ENCODE assay signal across 10 mouse cellular contexts in genomic region chr10:71292254-71292653, GRCm38 (mm10). TPM values are rescaled to one million over a fixed set of nuclear protein-coding genes. Genes with fewer than 3 reads are reported as not detected.
DNase-seq lines count a peak whose midpoint lies in the region; ATAC-seq lines count a peak whose summit lies in the region.
"Had no signal": no experiment of that assay in that cellular context is flagged by ENCODE, and none has a peak within 500 bp of the region (broad histone marks: within the 10 kb centered on the region; RNA-seq: fewer than 3 reads in every experiment).

No protein-coding gene starts in this region.

- H3K27me3 ChIP-seq in heart, embryonic 10.5 days (ENCODE audit: insufficient read depth, poor library complexity, severe bottlenecking) = no peaks in the 10 kb centered on the region
- H3K27me3 ChIP-seq in hindbrain, embryonic 14.5 days (ENCODE audit: control insufficient read depth, insufficient read depth, low read length) = no peaks in the 10 kb centered on the region

- peak; percentile 70 for DNase-seq in heart, embryonic 10.5 days (ENCODE audit: low spot score)
- DNase-seq in heart, postnatal 10 days = no peak
- no peak for DNase-seq in hindbrain, embryonic 14.5 days (ENCODE audit: low spot score)
- DNase-seq in neural tube, embryonic 10.5 days (ENCODE audit: extremely low spot score, low spot score) = peak; percentile 17
- no peak for DNase-seq in layer of hippocampus, adult 9-10 months (ENCODE audit: low spot score)
- no peak for DNase-seq in spleen, postnatal 14 days (ENCODE audit: low spot score in 2 of 2)
- DNase-seq in urinary bladder, adult 2 months (ENCODE audit: low spot score) = no peak
- DNase-seq: heart, postnatal 4 days had no signal

- intact Hi-C loops in heart, postnatal 10 days (cut with DNase I) = no loop called here

- peak; percentile 61 for ATAC-seq in CD4-positive, CD25-positive, alpha-beta regulatory T cell, adult 4 months
- ATAC-seq in hindbrain, embryonic 14.5 days (ENCODE audit: low FRiP score) = no peak

- peaks cover 16% of the 10 kb centered on the region for H3K4me1 ChIP-seq in heart, embryonic 10.5 days
- H3K4me1 ChIP-seq in hindbrain, embryonic 14.5 days (replicated peaks; ENCODE audit: control insufficient read depth, insufficient read depth, low read length) = 0 out of 2 replicates have a peak, but pooled peaks cover 6% of the 10 kb centered on the region

- 13% methylated on average over 11 of the region's 11 CpGs for WGBS in heart, embryonic 10.5 days
- WGBS in hindbrain, embryonic 14.5 days = 26% methylated on average over 5 of the region's 11 CpGs

- no peak overlapping the region for H3K27ac ChIP-seq in heart, embryonic 10.5 days
- no peak overlapping the region for H3K27ac ChIP-seq in hindbrain, embryonic 14.5 days

- peak overlapping the region; percentile 2; the same call in 1 of the 2 replicates for H3K4me2 ChIP-seq in hindbrain, embryonic 14.5 days (replicated peaks)

- H3K9me3 ChIP-seq in heart, embryonic 10.5 days = no peaks in the 10 kb centered on the region
- H3K9me3 ChIP-seq in hindbrain, embryonic 14.5 days (ENCODE audit: control insufficient read depth, low read length) = no peaks in the 10 kb centered on the region
- H3K9me3 ChIP-seq: G1E had no signal

- no peaks in the 10 kb centered on the region for H3K36me3 ChIP-seq in heart, embryonic 10.5 days
- H3K36me3 ChIP-seq in hindbrain, embryonic 14.5 days (replicated peaks; ENCODE audit: control insufficient read depth, insufficient read depth) = no peaks in the 10 kb centered on the region
- H3K36me3 ChIP-seq: G1E had no signal

- H3K4me3 ChIP-seq in heart, embryonic 10.5 days = peak overlapping the region; percentile 36; the same call in 1 of the 2 replicates
- no peak overlapping the region for H3K4me3 ChIP-seq in hindbrain, embryonic 14.5 days (replicated peaks; ENCODE audit: low read length)

- no peak overlapping the region for H3K9ac ChIP-seq in hindbrain, embryonic 14.5 days

RNA-seq across cellular contexts. Expression of gene Ube2d1, which starts 7.2 kb away (rescaled TPM):
- 59.7 and 65.2 TPM in 2 replicates for polyA plus RNA-seq in heart, embryonic 10.5 days (2016; fragmentation: Nextera tagmentation; extraction: Ambion mirVana)
- total RNA-seq in heart, postnatal 10 days (2021) = 10 to 100 TPM; 40.9 to 47.6 TPM
- polyA plus RNA-seq in CD4-positive, CD25-positive, alpha-beta regulatory T cell, adult 4 months (2017; shearing (Covaris generic)) = 10 to 100 TPM; 16.6 to 22.2 TPM
- polyA plus RNA-seq in hindbrain, embryonic 14.5 days (2014; fragmentation: Nextera tagmentation; extraction: Ambion mirVana) = 213 and 224 TPM in 2 replicates
- polyA plus RNA-seq in urinary bladder, adult 2 months (2012; rRNA removed) = 79.4 and 103 TPM in 2 replicates
- polyA plus RNA-seq: G1E had no signal

RNA-seq across cellular contexts. Expression of gene Cisd1, which starts 52.5 kb away (rescaled TPM):
- 127 and 162 TPM in 2 replicates for polyA plus RNA-seq in heart, embryonic 10.5 days (2016; fragmentation: Nextera tagmentation; extraction: Ambion mirVana)
- total RNA-seq in heart, postnatal 10 days (2021) = 100 to 1,000 TPM; 236 to 244 TPM
- 10 to 100 TPM; 30.9 to 33.7 TPM for polyA plus RNA-seq in CD4-positive, CD25-positive, alpha-beta regulatory T cell, adult 4 months (2017; shearing (Covaris generic))
- 319 and 327 TPM in 2 replicates for polyA plus RNA-seq in hindbrain, embryonic 14.5 days (2014; fragmentation: Nextera tagmentation; extraction: Ambion mirVana)
- 122 and 128 TPM in 2 replicates for polyA plus RNA-seq in urinary bladder, adult 2 months (2012; rRNA removed)

RNA-seq across cellular contexts. Expression of gene Tfam, which starts 54.2 kb away (rescaled TPM):
- polyA plus RNA-seq in heart, embryonic 10.5 days (2016; fragmentation: Nextera tagmentation; extraction: Ambion mirVana) = 57.8 and 78.1 TPM in 2 replicates
- total RNA-seq in heart, postnatal 10 days (2021) = 10 to 100 TPM; 52.3 to 58.0 TPM
- polyA plus RNA-seq in CD4-positive, CD25-positive, alpha-beta regulatory T cell, adult 4 months (2017; shearing (Covaris generic)) = 10 to 100 TPM; 75.2 to 89.6 TPM
- polyA plus RNA-seq in hindbrain, embryonic 14.5 days (2014; fragmentation: Nextera tagmentation; extraction: Ambion mirVana) = 45.0 and 45.4 TPM in 2 replicates
- 25.8 and 28.5 TPM in 2 replicates for polyA plus RNA-seq in urinary bladder, adult 2 months (2012; rRNA removed)

RNA-seq across cellular contexts. Expression of gene Ipmk, which starts 55.3 kb away (rescaled TPM):
- 10.6 and 11.7 TPM in 2 replicates for polyA plus RNA-seq in heart, embryonic 10.5 days (2016; fragmentation: Nextera tagmentation; extraction: Ambion mirVana)
- 10 to 100 TPM; 14.9 to 15.0 TPM for total RNA-seq in heart, postnatal 10 days (2021)
- 1 to 10 TPM; 2.9 to 4.1 TPM for polyA plus RNA-seq in CD4-positive, CD25-positive, alpha-beta regulatory T cell, adult 4 months (2017; shearing (Covaris generic))
- polyA plus RNA-seq in hindbrain, embryonic 14.5 days (2014; fragmentation: Nextera tagmentation; extraction: Ambion mirVana) = 25.5 and 25.9 TPM in 2 replicates
- 12.0 and 12.7 TPM in 2 replicates for polyA plus RNA-seq in urinary bladder, adult 2 months (2012; rRNA removed)

Comparison
In these comparisons a context has a peak if more than half of its experiments do, and no peak if none do; other contexts are left out.
1. DNase-seq: peak in heart, embryonic 10.5 days (single experiment) and neural tube, embryonic 10.5 days (single experiment); none in heart, postnatal 10 days (0 of 2), hindbrain, embryonic 14.5 days (single experiment), layer of hippocampus, adult 9-10 months (single experiment), spleen, postnatal 14 days (0 of 2) and urinary bladder, adult 2 months (single experiment).